Mouse (Mus musculus): Measurements from ENCODE around the gene Mctp1.
"Not testable (repeated sequence)": the region's sequence is repeated elsewhere in the genome, so short reads cannot be mapped to it uniquely, and the experiment has no call there.

Mctp1 gene

GRCm38 (mm10) chr13:76971046-76971445 lies 586.7 kb downstream of the Mctp1 start:
- not testable (repeated sequence) for DNase-seq

- DNase-seq, result no peak
Measured at GRCm38 (mm10) chr13:77002628-77003027, 618.3 kb downstream of the Mctp1 start.

- no peak for DNase-seq
Measured at GRCm38 (mm10) chr13:77003684-77004083, 619.3 kb downstream of the Mctp1 start.

- no peak for DNase-seq
Measured at GRCm38 (mm10) chr13:77018851-77019250, 634.5 kb downstream of the Mctp1 start.

- DNase-seq, result no peak
Measured at GRCm38 (mm10) chr13:77029594-77029993, 645.3 kb downstream of the Mctp1 start.

- no peak for DNase-seq
Measured at GRCm38 (mm10) chr13:77043375-77043774, 659.0 kb downstream of the Mctp1 start.

- DNase-seq, result no peak
Measured at GRCm38 (mm10) chr13:77045375-77045774, 661.0 kb downstream of the Mctp1 start.

GRCm38 (mm10) chr13:77046416-77046815 lies 662.1 kb downstream of the Mctp1 start:
- DNase-seq, result peak; percentile 11

GRCm38 (mm10) chr13:77047179-77047931 lies 663.0 kb downstream of the Mctp1 start:
- DNase-seq, result no peak

- no peak for DNase-seq
Measured at GRCm38 (mm10) chr13:77048461-77048860, 664.1 kb downstream of the Mctp1 start.

- no peak for DNase-seq
Measured at GRCm38 (mm10) chr13:77049736-77050135, 665.4 kb downstream of the Mctp1 start.

- no peak for DNase-seq
Measured at GRCm38 (mm10) chr13:77063221-77063620, 678.9 kb downstream of the Mctp1 start.

- no peak for DNase-seq
Measured at GRCm38 (mm10) chr13:77068847-77069246, 684.5 kb downstream of the Mctp1 start.

GRCm38 (mm10) chr13:77072030-77072429 lies 687.7 kb downstream of the Mctp1 start:
- DNase-seq, result no peak
